Mouse (Mus musculus): ENCODE measurements around the gene Wdr4.

- TF ChIP-seq POLR2A (IDR thresholded peaks at IDR 0.05; ENCODE audit: insufficient read length, low read depth) = no peak
- TF ChIP-seq POLR2AphosphoS2 (IDR thresholded peaks at IDR 0.05; ENCODE audit: insufficient read length, low read depth) = no peak
- no peak for TF ChIP-seq MYOD1 (IDR thresholded peaks at IDR 0.05; ENCODE audit: control insufficient read depth in 1 of 3, insufficient read length in 2 of 3, low read depth in 2 of 3)
- no peak for TF ChIP-seq TCF12 (IDR thresholded peaks at IDR 0.05; ENCODE audit: insufficient read depth, poor library complexity, severe bottlenecking)
Measured at GRCm38 (mm10) chr17:31451179-31451708, 68.5 kb downstream of the Wdr4 start.

Data from myocyte (in vitro differentiated cells).